Mouse (Mus musculus) heart, postnatal 25 days (tissue): ENCODE measurements at regions not wholly inside any gene's neighbourhood (a gene's known extent, or its start where the extent isn't known, plus 50 kb on each side); places are given as distances from the start of the nearest gene placed in this dataset.

ENCODE experiments used
- DNase-seq: peaks from one replicate; pipeline ENCODE4 v3.0.0; 2022; ENCODE audit warnings: low spot score
- intact Hi-C: fragments of 180-260 bp; cut with DNase I; formaldehyde crosslinking; loops from one replicate; pipeline ENCODE4 v1.15.1; 2025

DNA sequence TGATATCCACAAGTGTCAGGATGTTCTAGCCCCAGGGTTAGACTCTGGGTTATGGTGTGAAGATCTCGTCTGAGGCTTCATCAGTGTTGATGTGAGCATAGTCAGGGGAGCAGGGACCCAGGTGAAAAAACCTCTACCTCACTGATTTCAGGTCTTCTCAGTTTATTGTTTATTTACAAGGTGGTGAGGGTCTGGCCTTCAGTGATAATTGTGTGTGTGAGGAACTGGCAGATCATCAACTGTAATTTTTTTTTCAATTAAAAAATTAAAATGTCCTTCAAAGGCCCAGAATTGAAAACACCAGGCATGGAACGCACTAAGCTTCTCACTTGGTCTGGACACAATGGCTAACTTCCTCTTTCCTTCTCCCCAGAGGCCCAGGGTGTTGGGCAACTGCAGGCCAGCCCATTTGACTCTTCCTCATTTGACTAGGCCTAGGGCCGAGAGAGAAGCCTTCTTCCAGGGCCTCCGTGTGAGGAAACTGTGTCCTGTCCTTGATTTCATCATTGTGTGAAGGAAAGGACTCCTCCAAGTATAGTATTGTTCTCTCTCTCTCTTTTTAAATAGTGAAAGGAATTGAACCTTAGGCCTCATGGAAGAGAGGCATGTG, 91.0 kb upstream of the Klf4 start:
- peak; percentile 53 for DNase-seq
- intact Hi-C loops, result no loop called here

DNA sequence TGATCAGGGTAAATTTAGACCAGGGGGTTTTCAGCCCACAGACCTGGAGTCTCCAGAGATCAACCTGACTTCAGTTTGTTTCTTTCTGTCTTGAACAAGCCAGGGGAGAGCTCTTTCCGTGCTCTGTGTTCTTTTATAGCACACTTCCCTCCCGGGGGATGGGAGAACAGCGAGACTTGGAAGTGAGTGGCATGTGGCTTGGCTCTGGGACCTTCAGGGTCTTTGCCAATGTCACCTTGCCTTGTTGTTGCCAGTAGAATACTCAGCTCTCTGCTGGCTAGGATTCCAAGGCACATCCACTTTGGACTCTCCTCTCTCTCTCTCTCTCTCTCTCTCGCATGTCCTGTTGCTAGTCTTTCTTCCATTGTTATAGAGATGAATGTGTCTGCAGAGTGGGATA, 90.4 kb upstream of the Klf4 start:
- DNase-seq, result peak; percentile 16
- intact Hi-C loops, result no loop called here

DNA sequence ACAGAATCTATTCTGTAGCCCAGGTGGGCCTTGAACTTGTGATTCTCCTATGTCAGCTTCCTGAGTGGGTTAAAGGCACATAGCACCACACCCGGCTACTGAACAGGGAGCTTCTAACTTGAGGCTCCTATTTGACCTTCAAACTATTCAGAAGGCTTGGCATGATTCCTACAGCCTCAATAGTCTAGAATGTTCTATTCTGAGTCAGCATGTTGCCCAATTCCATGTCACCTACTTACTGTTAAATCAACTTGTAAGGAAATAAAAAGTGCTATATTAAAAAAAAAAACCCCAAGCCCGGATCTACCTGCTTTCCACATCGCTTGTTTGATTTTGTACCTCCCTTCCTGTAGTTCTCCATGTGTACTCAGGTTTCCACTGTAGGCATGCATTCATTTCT, 87.6 kb upstream of the Klf4 start:
- DNase-seq, result no peak
- intact Hi-C loops, result no loop called here

DNA sequence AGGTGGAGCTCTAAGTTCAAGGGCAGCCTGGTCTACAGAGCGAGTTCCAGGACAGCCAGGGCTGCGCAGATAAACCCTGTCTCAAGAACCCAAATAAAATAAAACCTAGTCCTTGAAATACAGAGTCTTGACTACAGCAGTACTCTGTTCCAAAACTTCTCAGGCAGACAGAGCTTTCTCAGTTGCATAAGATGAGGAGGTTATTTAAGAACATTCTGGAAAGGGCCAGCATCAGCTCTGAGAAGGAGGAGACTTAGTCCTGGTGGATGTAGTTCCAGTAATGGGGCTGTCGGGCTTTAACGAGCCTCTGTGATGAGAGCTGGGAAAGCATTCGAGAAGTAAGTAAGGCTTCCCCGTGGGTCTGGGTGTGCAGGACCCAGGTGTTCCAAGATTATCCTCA, 83.5 kb upstream of the Klf4 start:
- no peak for DNase-seq
- intact Hi-C loops, result no loop called here

DNA sequence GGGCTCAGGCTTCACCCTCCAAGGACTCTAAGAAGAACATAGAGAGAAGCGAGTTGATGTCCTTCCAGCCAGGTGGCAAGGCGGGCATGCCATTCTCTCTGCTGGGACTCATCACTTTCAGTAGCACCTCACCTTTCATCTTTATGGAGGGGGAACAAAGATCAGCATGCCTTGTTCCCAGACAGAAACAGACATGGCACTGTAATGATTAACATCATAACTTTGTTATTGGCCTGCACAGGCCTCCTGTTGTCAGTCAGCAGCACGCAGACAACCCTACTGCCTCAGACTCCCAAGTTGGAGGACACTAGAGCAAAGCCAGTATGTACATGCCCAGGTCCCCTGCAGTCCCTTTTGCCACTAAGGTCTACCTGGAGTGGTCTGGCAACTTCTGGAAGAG, 81.3 kb upstream of the Klf4 start:
- no peak for DNase-seq
- intact Hi-C loops, result no loop called here

DNA sequence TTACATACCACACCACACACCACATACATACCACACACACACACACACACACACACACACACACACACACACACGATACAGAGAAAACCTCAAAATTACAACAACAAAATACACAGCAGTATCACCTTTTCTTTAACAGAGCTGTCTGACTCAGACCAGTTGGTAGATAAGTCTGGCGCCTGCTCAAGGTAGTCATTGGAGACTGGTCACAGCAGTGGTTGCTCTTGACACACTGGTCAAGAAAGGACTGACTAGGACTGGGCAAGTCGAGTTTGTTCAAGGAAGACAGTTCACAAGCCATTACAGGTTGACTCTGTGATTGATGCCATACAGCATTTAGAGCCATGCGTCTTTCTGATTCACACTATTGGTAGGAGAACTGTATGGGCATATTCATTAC, 78.7 kb upstream of the Klf4 start:
- no peak for DNase-seq
- intact Hi-C loops, result no loop called here

DNA sequence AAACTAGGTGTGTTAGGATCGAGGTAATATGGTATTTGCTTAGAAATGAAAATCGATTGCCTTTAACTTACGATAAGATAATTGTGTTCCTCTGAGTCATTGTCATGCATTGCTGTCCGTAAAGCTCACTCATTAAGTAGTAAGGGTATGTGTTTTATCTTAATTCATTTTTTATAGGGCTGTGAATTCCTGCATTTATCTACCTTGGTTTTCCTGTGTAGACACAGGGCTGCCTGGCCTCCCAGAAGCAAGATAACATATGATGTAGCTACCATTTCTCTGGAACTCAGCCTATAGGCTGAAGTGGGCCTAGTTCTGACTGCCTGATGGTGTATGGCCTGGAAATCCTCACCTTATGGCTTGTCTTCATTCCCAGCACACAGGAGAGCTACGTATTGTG, 76.9 kb upstream of the Klf4 start:
- intact Hi-C loops, result no loop called here

DNA sequence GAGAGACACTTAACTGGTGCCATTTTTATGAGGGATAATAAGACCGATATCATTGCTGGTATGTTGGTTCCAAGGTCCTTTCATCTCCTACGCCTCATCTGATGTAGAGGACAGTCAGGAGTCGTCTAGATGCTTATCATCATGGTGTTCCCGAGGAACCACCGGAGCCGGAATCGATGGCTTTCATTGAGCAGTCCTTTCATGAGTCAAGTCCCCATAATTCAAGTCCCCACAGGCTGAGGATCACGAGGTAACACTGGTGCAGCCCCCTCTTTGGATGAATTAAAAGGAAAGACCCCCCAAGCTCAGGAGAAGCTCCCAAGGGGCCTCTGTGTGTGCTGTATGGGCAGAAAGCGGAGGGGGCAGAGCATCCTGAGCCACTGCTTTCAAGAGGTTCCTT, 73.3 kb upstream of the Klf4 start:
- intact Hi-C loops, result no loop called here
- no peak for DNase-seq

More for the DNA sequence above, 76.9 kb upstream of the Klf4 start:
- DNase-seq, result no peak

DNA sequence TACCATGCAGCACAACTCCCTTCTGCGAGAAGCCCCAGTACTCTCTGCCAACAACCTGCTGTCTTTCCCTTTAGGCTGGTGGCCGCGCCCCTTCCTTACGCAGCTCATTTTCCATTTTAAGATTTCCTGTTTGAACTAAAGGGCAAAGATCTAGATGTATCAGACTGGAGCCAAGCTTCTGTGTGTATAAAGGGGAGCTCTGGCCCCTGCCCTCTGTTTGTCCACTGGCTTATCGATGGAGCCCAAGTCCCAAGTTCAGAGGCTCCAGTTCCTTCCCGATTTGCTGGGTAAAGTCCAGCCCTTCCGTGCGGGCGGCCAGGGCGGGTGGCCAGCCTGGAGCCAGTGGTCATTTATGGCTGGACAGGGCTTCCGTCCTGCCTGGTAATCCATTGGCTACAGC, 72.6 kb upstream of the Klf4 start:
- peak; percentile 59 for DNase-seq
- intact Hi-C loops, result loop anchor here (5.0 kb wide), 1 partner anchor 73 kb away; the partner anchor contains the start of gene Klf4

DNA sequence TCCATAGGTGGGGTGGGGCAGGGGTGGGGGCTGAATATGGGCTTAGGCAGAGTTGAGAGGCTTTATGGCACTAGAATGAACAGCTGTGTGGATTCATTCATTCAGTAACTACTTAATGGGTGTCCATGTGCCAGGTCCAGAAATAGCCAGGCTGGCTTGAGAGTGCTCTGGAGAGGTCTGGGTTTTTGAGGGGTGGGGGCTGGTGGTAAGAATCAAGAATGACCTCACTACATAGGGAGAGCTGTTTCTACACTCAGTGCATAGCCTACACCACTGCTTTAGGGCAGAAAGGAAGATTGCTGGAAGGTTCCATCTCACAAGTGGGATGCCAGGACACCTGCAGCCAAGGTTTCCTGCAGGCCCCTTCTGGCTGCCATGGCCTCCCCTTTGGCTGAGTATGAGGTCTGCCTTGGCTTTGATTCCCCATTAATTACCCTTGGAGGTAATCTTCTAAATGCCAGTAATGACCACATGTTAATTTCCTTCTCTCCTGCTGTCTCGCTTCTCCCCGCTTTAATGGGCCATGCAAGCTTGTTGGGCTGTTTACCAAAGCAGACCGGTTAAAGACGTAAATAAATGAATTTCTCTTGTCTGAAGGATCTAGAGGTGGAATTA, 71.7 kb upstream of the Klf4 start:
- intact Hi-C loops, result loop anchor here (5.0 kb wide), 1 partner anchor 72 kb away; the partner anchor contains the start of gene Klf4
- no peak for DNase-seq

DNA sequence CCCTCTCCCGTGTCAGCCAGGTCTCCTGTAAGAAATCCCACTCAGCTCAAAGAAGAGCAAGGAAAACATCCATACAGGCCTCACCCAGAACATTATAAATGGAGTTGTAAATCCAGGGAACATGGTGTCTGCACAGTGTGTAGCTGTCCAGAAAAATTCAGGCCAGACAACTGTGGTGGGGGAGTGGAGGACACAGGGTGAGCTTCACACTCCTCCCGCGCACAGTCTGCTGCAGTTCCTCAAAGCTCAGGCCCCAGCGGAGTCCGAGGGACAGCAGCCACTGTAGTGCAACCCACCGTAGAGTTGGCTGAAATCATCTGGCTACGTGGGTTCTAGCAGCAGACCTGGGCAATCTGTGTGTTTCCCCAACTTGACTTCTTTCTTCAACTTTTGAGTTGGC, 62.9 kb upstream of the Klf4 start:
- intact Hi-C loops, result no loop called here
- no peak for DNase-seq

DNA sequence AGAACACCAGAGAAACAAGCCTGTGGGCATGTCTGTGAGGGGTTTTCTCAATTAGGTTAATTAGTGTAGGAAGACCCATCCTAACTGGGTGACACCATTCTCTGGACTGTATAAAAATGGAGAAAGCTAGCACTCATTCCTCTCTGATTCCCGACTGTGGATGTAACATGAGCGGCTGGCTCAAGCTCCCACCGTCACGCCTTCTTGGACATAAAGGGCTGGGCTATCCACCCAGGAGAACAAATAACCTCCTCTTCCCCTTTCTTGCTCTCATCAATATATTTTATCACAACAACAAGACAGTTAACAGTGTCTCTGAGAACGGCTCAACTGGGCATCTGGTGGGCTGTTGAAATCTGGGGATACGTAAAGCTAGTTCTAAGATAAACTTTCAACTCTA, 62.4 kb upstream of the Klf4 start:
- intact Hi-C loops, result no loop called here
- DNase-seq, result no peak

DNA sequence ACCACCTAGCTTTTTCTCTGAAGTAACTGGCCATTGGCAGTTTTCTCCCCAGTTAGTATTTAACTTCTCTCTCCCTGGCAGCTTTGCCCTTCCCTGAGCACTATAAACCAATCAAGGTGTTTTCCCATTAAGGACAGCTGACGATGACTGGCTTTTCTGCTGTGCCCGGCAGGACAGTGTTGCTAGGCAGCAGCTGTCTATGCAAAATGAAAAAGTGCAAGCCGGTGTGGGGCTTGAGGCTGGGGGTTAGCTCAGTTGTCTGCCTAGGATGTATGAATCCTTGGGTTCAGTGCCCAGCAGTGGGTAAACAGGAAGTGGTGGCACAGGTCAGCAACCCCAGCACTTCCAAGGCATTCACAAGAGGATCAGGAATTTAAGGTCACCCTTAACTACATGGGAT, 60.9 kb upstream of the Klf4 start:
- intact Hi-C loops, result no loop called here
- no peak for DNase-seq

DNA sequence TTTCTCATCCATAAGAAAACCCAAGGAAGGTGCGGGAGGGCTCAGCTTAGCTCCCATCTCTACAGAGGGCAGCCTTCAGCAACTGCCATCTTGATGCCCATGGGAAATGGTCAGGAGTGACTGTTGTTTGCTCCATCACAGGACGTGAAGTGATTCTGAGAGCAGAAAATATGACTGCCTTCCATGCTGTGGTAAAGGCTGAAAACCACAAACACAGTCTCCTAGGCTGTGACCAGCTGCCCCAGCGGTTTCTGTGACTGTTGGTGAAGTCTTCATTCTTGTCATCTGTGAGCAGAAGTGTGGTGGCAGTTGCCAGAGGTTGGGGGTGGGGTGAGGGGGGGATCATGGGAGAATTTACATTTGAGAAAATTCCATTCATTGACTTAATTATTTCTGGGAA, 53.9 kb upstream of the Klf4 start:
- intact Hi-C loops, result no loop called here
- DNase-seq, result no peak

DNA sequence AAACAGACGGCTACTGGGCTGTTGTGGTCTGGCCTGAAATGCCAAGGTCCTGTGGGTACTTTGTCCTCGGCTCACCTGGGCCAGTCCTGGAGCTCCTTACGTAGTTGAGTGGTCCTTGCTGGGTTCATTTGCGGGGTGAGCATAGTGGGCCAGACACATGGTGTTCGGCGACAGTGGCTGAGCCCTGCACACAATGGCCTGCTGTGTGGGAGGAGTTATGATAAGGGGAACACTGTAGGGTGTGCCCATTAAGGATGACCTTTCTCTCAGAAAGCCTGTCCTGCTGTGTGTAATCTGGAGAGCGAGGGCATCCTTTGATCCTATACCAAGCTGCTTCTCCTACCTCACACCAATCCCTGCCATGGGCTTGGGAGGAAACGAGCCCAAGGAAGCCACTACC, 51.3 kb upstream of the Klf4 start:
- intact Hi-C loops, result no loop called here
- DNase-seq, result no peak
